Mouse (Mus musculus) cortical plate, adult 2 months (tissue): Measurements from ENCODE around the gene Calm4.

ENCODE experiments used
- CTCF ChIP-seq: fragments of 200-500 bp; IDR thresholded peaks from 2 replicates; pipeline ENCODE4 v1.5.1; 2011; ENCODE audit warnings: mild to moderate bottlenecking, control low read depth, low read length; ENCODE audit not compliant: insufficient read depth; ENCODE audit errors: extremely low read depth
- POLR2A ChIP-seq: fragments of 200-500 bp; IDR thresholded peaks from 2 replicates; pipeline ENCODE4 v1.6.1; 2011; ENCODE audit warnings: mild to moderate bottlenecking, low read length, control low read depth; ENCODE audit not compliant: insufficient read depth; ENCODE audit errors: extremely low read depth

DNA sequence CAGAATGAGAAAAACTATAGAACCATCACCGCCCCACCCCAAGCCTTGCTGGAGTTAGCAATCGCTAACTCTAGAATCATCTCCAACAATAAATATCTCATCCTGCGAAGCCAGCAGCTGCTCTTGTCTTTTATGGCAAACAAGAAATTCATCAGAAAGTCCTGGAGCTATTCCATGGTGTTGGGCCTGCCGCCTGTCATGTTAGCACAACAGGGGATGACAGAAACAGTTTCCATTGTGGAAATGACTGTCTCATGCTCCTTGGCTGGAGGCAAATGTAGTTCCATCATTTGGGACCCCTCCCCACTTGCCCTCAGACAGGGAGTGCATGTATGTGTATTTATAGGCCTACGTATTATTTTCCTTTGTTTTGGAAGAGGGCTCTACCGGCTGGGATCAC, 38.9 kb downstream of the Calm4 start:
- TF ChIP-seq CTCF (no peak), POLR2A (no peak)
